Mouse (Mus musculus) CH12.LX (cell line): Measurements from ENCODE around the gene Txndc16. TPM values are rescaled to one million over a fixed set of nuclear protein-coding genes. Genes with fewer than 3 reads are reported as not detected.

ENCODE experiments used
- DNase-seq: peaks from one replicate; pipeline ENCODE4 v3.0.0-alpha.2; 2013; ENCODE audit errors: extremely low read depth
- H3K27ac ChIP-seq: 2 replicates; pipeline ENCODE4 v1.5.1; 2012; ENCODE audit warnings: low read depth, mild to moderate bottlenecking, control low read depth, moderate library complexity; ENCODE audit not compliant: insufficient read depth
- H3K27me3 ChIP-seq: replicated peaks from 2 replicates; pipeline ENCODE3; 2012; ENCODE audit warnings: inconsistent platforms
- H3K36me3 ChIP-seq, 2 experiments: replicated peaks in 1 of 2; 2 replicates each; pipeline versions ENCODE3 to v1.6.1; 2012; ENCODE audit warnings: inconsistent platforms in 1 of 2, low read length in 1 of 2, mild to moderate bottlenecking in 1 of 2, mixed read lengths in 1 of 2, moderate library complexity in 1 of 2; ENCODE audit not compliant: control insufficient read depth in 1 of 2, insufficient read depth in 1 of 2
- H3K4me1 ChIP-seq, 2 experiments: 2 replicates each; pipeline ENCODE4 v1.6.1; 2012; ENCODE audit warnings: inconsistent platforms in 1 of 2, moderate library complexity in 1 of 2; ENCODE audit not compliant: insufficient read depth in 2 of 2, control insufficient read depth in 1 of 2
- H3K4me2 ChIP-seq: 2 replicates; pipeline ENCODE4 v1.6.1; 2012; ENCODE audit warnings: low read depth, mild to moderate bottlenecking, control low read depth; ENCODE audit not compliant: poor library complexity, insufficient read depth, severe bottlenecking
- H3K4me3 ChIP-seq, 3 experiments: fragments of 150-350 bp in 1 of 3; sonication (generic) in 1 of 3; replicated peaks in 1 of 3; 2 replicates each; pipeline versions ENCODE3 to v1.5.1; 2011 to 2012; ENCODE audit warnings: low read depth in 2 of 3, low read length in 2 of 3, mild to moderate bottlenecking in 2 of 3, moderate library complexity in 2 of 3, control low read depth in 1 of 3, improper control_type of control experiment in 1 of 3, inconsistent platforms in 1 of 3, mixed read lengths in 1 of 3; ENCODE audit not compliant: poor library complexity in 1 of 3
- H3K79me2 ChIP-seq: replicated peaks from 2 replicates; pipeline ENCODE4 v1.6.1; 2012; ENCODE audit warnings: mild to moderate bottlenecking, moderate library complexity; ENCODE audit not compliant: control insufficient read depth, poor library complexity, insufficient read depth, severe bottlenecking; ENCODE audit errors: extremely low read depth
- H3K9ac ChIP-seq: 2 replicates; pipeline ENCODE4 v1.6.1; 2012; ENCODE audit warnings: low read depth, mild to moderate bottlenecking, control low read depth, moderate library complexity; ENCODE audit not compliant: insufficient read depth
- H3K9me3 ChIP-seq: replicated peaks from 2 replicates; pipeline ENCODE3; 2012; ENCODE audit warnings: low read length, inconsistent platforms, mixed read lengths
- CHD2 ChIP-seq: IDR thresholded peaks from 2 replicates; pipeline ENCODE4 v1.6.1; 2011; ENCODE audit warnings: low read length, improper control_type of control experiment
- CTCF ChIP-seq, 2 experiments: IDR thresholded peaks in 1 of 2; conservative IDR thresholded peaks in 1 of 2; 2 replicates each; pipeline ENCODE4 v1.5.1; 2011 to 2012; ENCODE audit warnings: low read depth in 2 of 2, low read length in 2 of 2, improper control_type of control experiment in 1 of 2, inconsistent platforms in 1 of 2, mild to moderate bottlenecking in 1 of 2, moderate library complexity in 1 of 2
- ELF1 ChIP-seq: IDR thresholded peaks from 2 replicates; pipeline ENCODE4 v1.6.1; 2014; ENCODE audit warnings: low read depth, mild to moderate bottlenecking, inconsistent platforms, low read length, improper control_type of control experiment
- JUN ChIP-seq: IDR thresholded peaks from 2 replicates; pipeline ENCODE4 v1.6.1; 2011; ENCODE audit warnings: low read depth, mild to moderate bottlenecking, low read length, improper control_type of control experiment, moderate library complexity; ENCODE audit not compliant: insufficient read depth
- JUND ChIP-seq: conservative IDR thresholded peaks from 2 replicates; pipeline ENCODE4 v1.6.1; 2011; ENCODE audit warnings: low read depth, low read length, improper control_type of control experiment
- MAX ChIP-seq: IDR thresholded peaks from 2 replicates; pipeline ENCODE4 v1.6.1; 2011; ENCODE audit warnings: low read length, improper control_type of control experiment
- MAZ ChIP-seq: IDR thresholded peaks from 2 replicates; pipeline ENCODE4 v1.6.1; 2012; ENCODE audit warnings: low read depth, mild to moderate bottlenecking, inconsistent platforms, low read length, improper control_type of control experiment, moderate library complexity
- MXI1 ChIP-seq: IDR thresholded peaks from 2 replicates; pipeline ENCODE4 v1.6.1; 2011; ENCODE audit warnings: mild to moderate bottlenecking, low read depth, low read length, improper control_type of control experiment
- NRF1 ChIP-seq: IDR thresholded peaks from 2 replicates; pipeline ENCODE4 v1.6.1; 2014; ENCODE audit warnings: low read depth, mild to moderate bottlenecking, inconsistent platforms, low read length, improper control_type of control experiment, moderate library complexity
- POLR2AphosphoS2 ChIP-seq: IDR thresholded peaks from 2 replicates; pipeline ENCODE4 v1.6.1; 2011; ENCODE audit warnings: low read depth, low read length, improper control_type of control experiment
- UBTF ChIP-seq: IDR thresholded peaks from 2 replicates; pipeline ENCODE4 v1.6.1; 2012; ENCODE audit warnings: low read depth, mild to moderate bottlenecking, inconsistent platforms, low read length, improper control_type of control experiment, moderate library complexity
- ZC3H11A ChIP-seq: IDR thresholded peaks from 2 replicates; pipeline ENCODE4 v1.6.1; 2012; ENCODE audit warnings: low read depth, mild to moderate bottlenecking, inconsistent platforms, low read length, improper control_type of control experiment
- dilution Hi-C: fragments of 300-500 bp; cut with MboI; formaldehyde crosslinking; loops from 2 replicates; pipeline ENCODE4 v1.14.3; 2020; ENCODE audit warnings: low sequenced_read_pairs; ENCODE audit not compliant: extremely low pct_unique_long_range_greater_than_20kb, extremely low pct_ligation_motif_present
- in situ Hi-C: fragments of 300-500 bp; cut with MboI; formaldehyde crosslinking; loops from 3 replicates; pipeline ENCODE4 v1.14.3; 2019; ENCODE audit warnings: low sequenced_read_pairs, low pct_ligation_motif_present, low pct_unique_long_range_greater_than_20kb, mixed read lengths
- polyA plus RNA-seq: library from polyadenylated mRNA; unstranded; fragments of >175 nt; gene quantifications from 2 replicates; pipeline ENCODE4 v1.2.1, GENCODE M21; 2012; ENCODE audit warnings: low read depth; ENCODE audit not compliant: insufficient read length
- total RNA-seq, 2 experiments: library from RNA; depleted of rRNA; stranded (reverse); fragments of 300-350 nt in 1 of 2; fragments of >200 nt in 1 of 2; gene quantifications; 2 replicates each; pipeline ENCODE4 v1.2.3; 2012 to 2014

Txndc16 gene
- total RNA-seq (2012; rRNA removed) (11.4 and 15.2 TPM in 2 replicates), total RNA-seq (2014; rRNA removed) (8.0 and 8.7 TPM in 2 replicates), polyA plus RNA-seq (7.8 and 8.8 TPM in 2 replicates)

DNA sequence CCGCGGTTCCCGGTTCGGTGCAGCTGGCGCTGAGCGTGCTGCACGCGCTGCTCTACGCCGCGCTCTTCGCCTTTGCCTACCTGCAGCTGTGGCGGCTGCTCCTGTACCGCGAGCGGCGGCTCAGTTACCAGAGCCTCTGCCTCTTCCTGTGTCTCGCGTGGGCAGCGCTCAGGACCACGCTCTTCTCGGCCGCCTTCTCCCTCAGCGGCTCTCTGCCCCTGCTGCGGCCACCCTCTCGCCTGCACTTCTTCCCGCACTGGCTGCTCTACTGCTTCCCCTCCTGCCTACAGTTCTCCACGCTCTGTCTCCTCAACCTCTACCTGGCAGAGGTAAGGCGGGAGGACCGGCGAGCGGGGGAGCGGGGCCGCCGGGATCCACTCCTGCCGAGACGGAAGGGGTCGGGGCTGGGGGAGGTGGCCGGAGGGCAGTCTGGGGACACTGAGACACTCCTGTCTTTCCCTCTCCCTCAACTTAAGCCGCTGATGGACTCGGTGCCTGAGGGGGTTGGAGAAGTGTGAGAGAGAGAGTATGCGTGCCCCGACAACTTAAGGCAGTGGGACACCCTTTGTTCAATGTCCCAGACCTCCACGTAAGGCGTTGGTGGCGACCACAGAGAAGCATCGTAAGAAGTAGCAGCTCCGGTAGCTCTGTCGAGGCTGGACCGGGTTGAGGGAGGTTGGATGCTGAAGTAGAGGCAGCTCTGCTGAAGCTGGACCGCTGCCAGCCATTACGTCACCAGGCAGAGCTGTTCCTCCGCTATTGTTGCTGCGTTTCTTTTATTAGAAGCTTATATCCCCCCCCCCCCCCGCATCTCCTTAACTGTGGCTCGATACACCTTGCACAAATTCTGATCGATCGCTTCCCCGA, at the start of gene Txndc16:
Txndc16 (minus strand) TSS at position 239 of the 867 bp plus-strand sequence.
- H3K9ac ChIP-seq = peak within 1 kb of the TSS; percentile 74

GRCm38 (mm10) chr14:45263831-45264592, 43.9 kb upstream of the Txndc16 start:
- Histone ChIP-seq H3K4me1 (no peaks in the 10 kb centered on the region), H3K27me3 (no peaks in the 10 kb centered on the region), H3K36me3 (no peaks in the 10 kb centered on the region), H3K9me3 (no peaks in the 10 kb centered on the region), H3K9ac (no peak overlapping the region), H3K4me2 (no peak overlapping the region), H3K4me3 (no peak overlapping the region), H3K79me2 (no peaks in the 10 kb centered on the region), H3K27ac (no peak overlapping the region)
- dilution Hi-C loops (no loop called here), in situ Hi-C loops (no loop called here)
- TF ChIP-seq JUND (no peak), JUN (no peak), MXI1 (no peak)
- no peak for DNase-seq

More for the DNA sequence above, at the start of gene Txndc16:
- H3K4me2 ChIP-seq = peak within 1 kb of the TSS; percentile 60
- peaks cover 5% of the 10 kb centered on the region for H3K79me2 ChIP-seq
- H3K27ac ChIP-seq = no peak within 1 kb of the TSS
- dilution Hi-C loops (no loop called here), in situ Hi-C loops (no loop called here)
- no peaks in the 10 kb centered on the region for H3K9me3 ChIP-seq
- TF ChIP-seq ELF1 = no peak
- TF ChIP-seq MAX = no peak
- TF ChIP-seq ZC3H11A = no peak
- no peak for TF ChIP-seq MXI1
- no peak for TF ChIP-seq POLR2AphosphoS2
- no peak for TF ChIP-seq CTCF (conservative IDR thresholded peaks at IDR 0.05 in 1 of 2, IDR thresholded peaks at IDR 0.05 in 1 of 2; ENCODE audit: low read depth in 2 of 2, low read length in 2 of 2)
- no peak for TF ChIP-seq UBTF
- TF ChIP-seq JUN = no peak; the same call in 1 of the 2 replicates
- no peak for TF ChIP-seq CHD2
- no peak for TF ChIP-seq MAZ
- no peak for TF ChIP-seq NRF1
- H3K4me3 ChIP-seq = peak within 1 kb of the TSS; percentile 56 to 77 (median 71)
- H3K4me1 ChIP-seq = peaks cover 0 to 24% of the 10 kb centered on the region in 2 experiments; a peak in 2 of 4 replicates
- H3K27me3 ChIP-seq = peaks cover 20% of the 10 kb centered on the region
- H3K36me3 ChIP-seq = no peaks in the 10 kb centered on the region
- DNase-seq = no peak
